Mouse (Mus musculus): ENCODE measurements around the gene Inpp5b. TPM values are rescaled to one million over a fixed set of nuclear protein-coding genes. Genes with fewer than 3 reads are reported as not detected.

Inpp5b gene
- polyA plus RNA-seq, 1 experiment from 2014 or later: 49.7 TPM

DNA sequence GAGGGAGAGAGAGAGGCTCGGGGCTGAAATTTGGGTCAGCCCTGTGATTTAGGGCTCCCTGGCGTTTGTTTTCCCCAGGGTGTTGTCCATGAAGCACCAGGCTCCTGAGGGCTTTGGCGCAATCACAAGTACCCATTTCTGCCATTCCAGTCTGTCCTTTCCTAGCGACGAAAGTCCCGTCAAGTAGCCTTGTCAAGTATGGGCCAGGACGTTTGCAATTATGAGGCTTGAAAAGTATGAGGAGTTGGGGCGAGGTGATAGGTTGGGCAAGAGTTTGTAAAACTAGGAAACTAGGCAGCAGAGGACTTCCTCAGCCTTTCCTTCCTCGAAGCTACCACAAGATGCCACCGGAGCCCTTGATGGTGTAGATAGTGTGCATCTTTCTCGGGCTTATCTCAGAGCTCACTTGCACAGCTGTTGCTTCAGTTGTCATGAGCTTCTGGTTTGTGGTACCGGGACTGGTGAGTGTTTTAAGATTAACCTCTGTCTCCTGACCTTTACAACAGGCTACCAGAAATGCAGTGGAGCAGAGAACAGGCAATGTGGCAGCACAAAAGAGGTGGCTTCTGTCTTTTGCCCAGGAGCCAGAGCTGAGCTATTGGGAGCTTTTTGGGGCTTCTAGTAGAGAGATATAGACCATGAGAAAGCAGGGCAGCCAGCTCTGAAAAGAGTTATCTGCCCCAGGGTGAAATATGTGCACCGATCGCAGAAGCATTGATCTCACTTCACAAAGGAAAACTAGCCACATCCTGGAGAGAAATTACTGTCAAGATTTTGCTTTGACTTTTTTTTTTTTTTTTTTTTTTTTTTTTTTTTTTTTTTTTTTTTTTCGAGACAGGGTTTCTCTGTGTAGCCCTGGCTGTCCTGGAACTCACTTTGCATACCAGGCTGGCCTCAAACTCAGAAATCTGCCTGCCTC is 10.9 kb downstream of the Inpp5b start:
- Histone ChIP-seq H3K9ac (peak overlapping the region; percentile 93), H3K9me3 (replicated peaks) (no peaks in the 10 kb centered on the region), H3K4me2 (peak overlapping the region; percentile 89), H3K27ac (peak overlapping the region; percentile 89), H3K27me3 (replicated peaks) (no peaks in the 10 kb centered on the region), H3K36me3 (peaks cover 17% of the 10 kb centered on the region), H3K4me1 (peaks cover 69% of the 10 kb centered on the region), H3K4me3 (peak overlapping the region; percentile 92)
- 4% methylated on average over 15 of the region's 15 CpGs for WGBS (ENCODE audit: insufficient replicate concordance)
- ATAC-seq: peak; percentile 77

DNA sequence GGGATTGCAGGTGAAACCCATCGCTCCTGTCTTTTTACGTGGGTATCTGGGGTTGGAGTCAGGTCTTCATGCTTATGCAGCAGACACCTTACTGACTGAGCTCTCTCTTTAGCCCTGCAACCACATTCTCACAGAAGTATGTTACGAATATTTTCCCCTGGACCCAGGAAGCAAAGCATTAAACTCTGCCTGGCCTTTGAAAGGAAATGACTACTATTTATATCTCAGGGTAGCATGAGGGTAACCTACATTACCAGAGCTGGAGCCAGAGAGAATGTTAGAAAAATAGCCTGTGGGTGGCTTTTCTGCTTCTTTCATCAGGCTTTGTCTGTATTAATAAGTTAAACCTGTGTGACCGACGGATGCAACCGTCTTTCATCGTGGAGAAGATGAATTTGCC is 13.9 kb downstream of the Inpp5b start:
- Histone ChIP-seq H3K4me2 (peak overlapping the region; percentile 89), H3K4me3 (no peak overlapping the region), H3K27me3 (replicated peaks) (no peaks in the 10 kb centered on the region), H3K27ac (peak overlapping the region; percentile 48), H3K9ac (peak overlapping the region; percentile 14; the same call in 1 of the 2 replicates), H3K36me3 (peaks cover 30% of the 10 kb centered on the region), H3K4me1 (peaks cover 85% of the 10 kb centered on the region), H3K9me3 (replicated peaks) (no peaks in the 10 kb centered on the region)
- no peak for ATAC-seq
- 42% methylated on average over 7 of the region's 7 CpGs for WGBS (ENCODE audit: insufficient replicate concordance)

- H3K4me1 ChIP-seq: peaks cover 67% of the 10 kb centered on the region
- H3K27me3 ChIP-seq (replicated peaks): no peaks in the 10 kb centered on the region
- H3K4me2 ChIP-seq: peak overlapping the region; percentile 9
- peak overlapping the region; percentile 58 for H3K27ac ChIP-seq
- H3K36me3 ChIP-seq: peaks cover 28% of the 10 kb centered on the region
- H3K4me3 ChIP-seq: no peak overlapping the region
- H3K9ac ChIP-seq: no peak overlapping the region
- H3K9me3 ChIP-seq (replicated peaks): no peaks in the 10 kb centered on the region
- peak; percentile 67 for ATAC-seq
- WGBS (ENCODE audit: insufficient replicate concordance): 28% methylated on average over 7 of the region's 7 CpGs
Measured at GRCm38 (mm10) chr4:124759305-124759811, 17.7 kb downstream of the Inpp5b start.

DNA sequence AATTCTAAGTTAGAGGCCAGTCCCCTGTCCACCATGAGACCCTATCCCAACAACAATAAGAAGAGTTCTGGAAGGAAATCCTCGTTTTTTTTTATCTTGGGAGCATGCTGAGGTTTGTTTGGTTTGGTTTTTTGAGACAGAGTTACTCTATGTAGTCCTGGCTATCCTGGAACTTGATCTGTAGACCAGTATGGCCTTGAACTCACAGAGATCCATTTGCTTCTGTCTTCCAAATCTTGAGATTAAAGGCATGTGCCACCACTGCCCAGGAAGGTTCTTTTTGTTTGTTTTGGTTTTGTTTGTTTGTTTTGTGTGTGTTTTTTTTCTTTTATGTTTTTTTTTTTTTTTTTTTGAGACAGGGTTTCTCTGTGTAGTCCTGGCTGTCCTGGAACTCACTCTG is 19.6 kb downstream of the Inpp5b start:
- whole genome bisulfite sequencing (ENCODE audit: insufficient replicate concordance): 14% methylated on average over 1 of the region's 1 CpGs
- peaks cover 66% of the 10 kb centered on the region for H3K4me1 ChIP-seq
- no peak overlapping the region for H3K4me2 ChIP-seq
- no peak for ATAC-seq
- H3K27me3 ChIP-seq (replicated peaks): no peaks in the 10 kb centered on the region
- H3K9ac ChIP-seq: no peak overlapping the region
- H3K4me3 ChIP-seq: no peak overlapping the region
- H3K36me3 ChIP-seq: peaks cover 24% of the 10 kb centered on the region
- H3K9me3 ChIP-seq (replicated peaks): no peaks in the 10 kb centered on the region
- H3K27ac ChIP-seq: no peak overlapping the region

- no peaks in the 10 kb centered on the region for H3K9me3 ChIP-seq (replicated peaks)
- no peak for ATAC-seq
- H3K4me1 ChIP-seq: peaks cover 68% of the 10 kb centered on the region
- H3K9ac ChIP-seq: no peak overlapping the region
- 80% methylated on average over 6 of the region's 6 CpGs for WGBS (ENCODE audit: insufficient replicate concordance)
- no peak overlapping the region for H3K4me3 ChIP-seq
- no peaks in the 10 kb centered on the region for H3K27me3 ChIP-seq (replicated peaks)
- no peak overlapping the region for H3K27ac ChIP-seq
- H3K36me3 ChIP-seq: peaks cover 24% of the 10 kb centered on the region
- H3K4me2 ChIP-seq: no peak overlapping the region
Measured at GRCm38 (mm10) chr4:124762858-124763452, 21.3 kb downstream of the Inpp5b start.

DNA sequence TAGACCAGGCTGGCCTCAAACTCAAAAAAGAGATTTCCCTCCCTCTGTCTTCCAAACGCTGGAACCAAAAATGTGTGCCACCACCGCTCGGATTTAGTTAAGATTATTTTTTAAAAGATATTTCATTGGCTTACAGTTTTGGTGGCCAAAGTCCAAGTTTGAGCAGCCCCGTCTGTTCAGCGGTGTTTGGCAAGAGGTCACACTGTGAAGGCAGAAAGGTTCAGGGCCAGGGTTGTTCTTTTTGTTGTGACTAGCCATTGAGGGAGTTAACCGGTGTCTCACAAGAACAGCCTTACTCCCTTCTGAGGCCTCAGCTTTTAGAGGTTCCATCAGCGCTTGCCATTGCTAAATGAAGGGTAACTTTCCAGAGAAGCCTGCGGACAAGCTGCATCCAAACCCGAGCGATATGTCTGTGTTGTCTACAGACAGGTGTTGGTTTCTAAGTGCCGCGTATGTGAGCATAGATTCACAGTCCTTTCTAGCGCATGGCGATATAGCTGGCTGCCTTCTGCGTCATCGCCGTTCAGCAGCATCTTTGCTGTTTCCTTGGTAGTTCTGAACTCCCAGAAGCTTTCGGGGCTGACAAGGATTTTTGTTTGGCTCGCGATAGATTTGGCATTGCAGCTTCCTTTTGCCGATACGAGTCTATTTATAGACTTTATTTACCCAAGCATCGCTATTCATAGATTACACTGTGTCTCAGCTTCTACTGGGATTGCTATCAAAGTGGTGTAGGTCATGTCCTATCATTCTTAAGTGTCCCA is 24.3 kb downstream of the Inpp5b start:
- Histone ChIP-seq H3K36me3 (peaks cover 23% of the 10 kb centered on the region), H3K27ac (peak overlapping the region; percentile 50), H3K9me3 (replicated peaks) (no peaks in the 10 kb centered on the region), H3K4me1 (peaks cover 75% of the 10 kb centered on the region), H3K27me3 (replicated peaks) (no peaks in the 10 kb centered on the region), H3K4me3 (no peak overlapping the region), H3K9ac (no peak overlapping the region), H3K4me2 (peak overlapping the region; percentile 9; the same call in 1 of the 2 replicates)
- no peak for ATAC-seq
- WGBS (ENCODE audit: insufficient replicate concordance): 57% methylated on average over 23 of the region's 23 CpGs

DNA sequence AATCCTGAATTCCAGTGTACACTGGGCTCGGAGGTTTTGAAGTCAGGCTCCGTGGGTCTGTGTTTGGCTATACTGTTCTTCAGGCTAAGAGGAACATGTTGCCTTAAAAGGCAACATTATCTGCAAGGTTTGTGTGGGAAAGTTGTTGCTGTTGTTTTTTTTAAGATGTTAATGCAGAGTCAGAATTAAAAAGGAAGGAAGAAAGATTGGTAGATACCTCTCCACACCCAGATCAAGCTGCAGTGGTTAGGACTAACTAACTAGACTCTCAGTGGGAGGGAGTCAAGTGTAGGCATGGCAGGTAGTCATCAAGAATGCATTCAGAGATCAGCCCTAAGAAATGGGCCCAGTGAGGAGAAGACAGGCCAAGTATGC is 24.9 kb downstream of the Inpp5b start:
- no peaks in the 10 kb centered on the region for H3K27me3 ChIP-seq (replicated peaks)
- H3K27ac ChIP-seq: peak overlapping the region; percentile 50
- no peaks in the 10 kb centered on the region for H3K9me3 ChIP-seq (replicated peaks)
- no peak for ATAC-seq
- peak overlapping the region; percentile 41; the same call in 1 of the 2 replicates for H3K9ac ChIP-seq
- H3K4me3 ChIP-seq: no peak overlapping the region
- peaks cover 78% of the 10 kb centered on the region for H3K4me1 ChIP-seq
- 45% methylated on average over 2 of the region's 2 CpGs for WGBS (ENCODE audit: insufficient replicate concordance)
- H3K36me3 ChIP-seq: peaks cover 24% of the 10 kb centered on the region
- peak overlapping the region; percentile 9; the same call in 1 of the 2 replicates for H3K4me2 ChIP-seq

- Histone ChIP-seq H3K9ac (peak overlapping the region; percentile 49), H3K27me3 (replicated peaks) (no peaks in the 10 kb centered on the region), H3K27ac (peak overlapping the region; percentile 77), H3K9me3 (replicated peaks) (no peaks in the 10 kb centered on the region), H3K36me3 (peaks cover 17% of the 10 kb centered on the region), H3K4me1 (peaks cover 98% of the 10 kb centered on the region), H3K4me2 (peak overlapping the region; percentile 60), H3K4me3 (peak overlapping the region; percentile 10)
- 22% methylated on average over 13 of the region's 13 CpGs for WGBS (ENCODE audit: insufficient replicate concordance)
- ATAC-seq: peak; percentile 81
Measured at GRCm38 (mm10) chr4:124768963-124769591, 27.4 kb downstream of the Inpp5b start.

DNA sequence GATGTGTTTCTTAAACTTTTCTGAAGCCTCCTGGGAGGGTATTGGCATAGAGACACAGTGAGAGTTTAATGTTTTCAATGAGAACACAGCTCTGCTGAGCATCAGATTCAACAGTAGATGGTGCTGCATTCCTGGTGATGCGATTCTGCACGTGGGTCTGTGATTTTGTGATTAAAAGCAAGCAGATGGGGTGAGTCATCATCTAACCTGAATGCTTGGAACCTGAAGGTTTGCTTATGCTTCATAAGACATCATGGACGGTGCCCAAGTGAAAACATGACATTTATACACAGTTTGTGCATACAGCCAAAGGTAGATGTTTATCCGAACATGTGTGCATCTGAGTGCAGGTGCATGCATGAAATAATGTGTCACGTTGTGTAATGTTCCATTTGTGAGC is 29.0 kb downstream of the Inpp5b start:
- WGBS (ENCODE audit: insufficient replicate concordance): 63% methylated on average over 5 of the region's 5 CpGs
- Histone ChIP-seq H3K9me3 (replicated peaks) (no peaks in the 10 kb centered on the region), H3K9ac (no peak overlapping the region), H3K4me1 (peaks cover 99% of the 10 kb centered on the region), H3K4me2 (no peak overlapping the region), H3K27me3 (replicated peaks) (no peaks in the 10 kb centered on the region), H3K4me3 (no peak overlapping the region), H3K27ac (0 out of 2 replicates have a peak overlapping the region, but pooled peaks have one; percentile 13), H3K36me3 (peaks cover 17% of the 10 kb centered on the region)
- no peak for ATAC-seq

DNA sequence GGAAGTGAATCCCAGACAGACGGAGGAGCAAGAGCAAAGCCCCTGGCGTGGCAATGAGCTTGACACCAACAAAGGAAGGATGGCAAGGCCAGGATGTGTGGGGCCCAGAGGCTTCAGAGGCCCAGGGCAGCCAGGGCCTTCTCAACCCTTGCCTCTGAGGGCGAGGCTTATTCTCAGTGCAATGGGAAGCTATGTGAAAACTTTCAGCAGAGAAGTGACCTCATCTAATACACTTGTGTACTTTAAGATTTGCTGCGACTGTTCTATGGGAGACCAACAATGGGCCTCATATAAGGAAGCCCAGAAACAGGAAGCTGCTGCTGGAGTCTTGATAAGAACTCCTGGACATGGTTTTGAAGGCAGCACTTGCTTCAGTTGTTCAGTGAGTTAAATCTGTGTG is 30.5 kb downstream of the Inpp5b start:
- no peaks in the 10 kb centered on the region for H3K9me3 ChIP-seq (replicated peaks)
- H3K27ac ChIP-seq: peak overlapping the region; percentile 91
- 0 out of 2 replicates have a peak, but pooled peaks have one; percentile 4 for ATAC-seq
- H3K4me1 ChIP-seq: peaks cover 92% of the 10 kb centered on the region
- H3K4me2 ChIP-seq: peak overlapping the region; percentile 14
- no peaks in the 10 kb centered on the region for H3K27me3 ChIP-seq (replicated peaks)
- H3K36me3 ChIP-seq: peaks cover 29% of the 10 kb centered on the region
- 0 out of 2 replicates have a peak overlapping the region, but pooled peaks have one; percentile 14 for H3K9ac ChIP-seq
- WGBS (ENCODE audit: insufficient replicate concordance): 15% methylated on average over 4 of the region's 4 CpGs
- no peak overlapping the region for H3K4me3 ChIP-seq

DNA sequence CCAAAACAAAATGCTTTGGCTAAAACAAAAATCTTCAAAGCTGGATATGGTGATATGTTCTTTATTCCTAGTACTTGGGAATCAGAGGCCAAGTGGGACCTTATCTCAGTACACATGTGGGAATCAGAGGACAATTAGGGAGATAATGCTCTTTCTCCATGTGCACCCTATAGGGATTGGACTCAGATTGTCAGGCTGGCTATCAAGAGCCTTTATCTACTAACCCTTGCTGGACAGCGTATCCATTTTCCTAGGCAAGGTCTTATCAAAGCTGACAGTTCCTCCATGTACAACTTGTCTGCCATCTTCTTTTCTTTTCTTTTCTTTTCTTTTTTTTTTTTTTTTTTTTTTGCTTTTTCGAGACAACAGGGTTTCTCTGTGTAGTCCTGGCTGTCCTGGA is 31.8 kb downstream of the Inpp5b start:
- Histone ChIP-seq H3K4me2 (peak overlapping the region; percentile 72), H3K4me3 (no peak overlapping the region), H3K27ac (peak overlapping the region; percentile 91), H3K27me3 (replicated peaks) (no peaks in the 10 kb centered on the region), H3K4me1 (peaks cover 79% of the 10 kb centered on the region), H3K9ac (no peak overlapping the region), H3K9me3 (replicated peaks) (no peaks in the 10 kb centered on the region), H3K36me3 (peaks cover 42% of the 10 kb centered on the region)
- WGBS (ENCODE audit: insufficient replicate concordance): 16% methylated on average over 2 of the region's 2 CpGs
- ATAC-seq: 0 out of 2 replicates have a peak, but pooled peaks have one; percentile 13

Measured in liver, embryonic 12.5 days (tissue).